Mouse (Mus musculus): Measurements from ENCODE around the gene Hsd17b13. TPM values are rescaled to one million over a fixed set of nuclear protein-coding genes. Genes with fewer than 3 reads are reported as not detected.
"Not testable (repeated sequence)": the region's sequence is repeated elsewhere in the genome, so short reads cannot be mapped to it uniquely, and the experiment has no call there.

The Hsd17b13 gene
- polyA plus RNA-seq, 1 experiment from 2014 or later = 4.8 TPM

DNA sequence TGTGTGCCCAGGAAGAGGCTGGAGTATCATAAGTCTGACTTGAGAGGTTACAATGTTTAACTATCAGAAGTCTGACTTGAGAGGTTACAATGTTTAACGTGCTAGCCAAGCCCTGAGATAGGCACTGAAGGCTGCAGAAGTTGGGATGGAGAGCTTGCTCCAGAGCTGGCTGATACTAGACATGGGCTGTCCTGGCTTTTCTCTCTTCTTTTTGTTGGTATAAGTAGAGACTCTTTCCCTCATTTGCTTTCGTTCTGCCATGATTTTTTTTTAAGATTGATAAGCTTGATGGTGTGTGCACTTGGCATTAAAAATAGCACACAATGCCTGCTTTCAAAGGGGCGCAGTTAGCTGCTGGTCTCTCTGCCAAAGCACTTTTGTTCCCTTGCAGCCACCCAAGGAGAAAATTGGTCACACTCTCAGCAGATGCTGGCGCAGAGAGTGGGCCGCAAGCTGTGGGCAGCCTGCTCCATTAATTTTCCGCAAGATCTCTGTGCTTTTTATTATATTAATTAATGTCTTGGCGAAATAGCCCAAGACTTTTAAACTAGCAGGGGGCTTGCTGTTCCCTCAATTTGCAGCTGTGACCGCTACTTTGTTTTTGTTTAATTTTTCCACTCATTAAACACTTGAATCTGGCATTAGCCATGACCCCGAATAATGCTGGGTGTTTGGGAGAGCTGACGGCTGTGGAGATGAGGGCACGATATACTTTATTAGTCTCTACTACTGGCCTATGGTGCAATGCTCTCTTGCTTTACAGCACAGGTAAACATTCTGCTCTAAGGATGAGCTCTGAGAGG is 38.5 kb downstream of the Hsd17b13 start:
- Histone ChIP-seq H3K27ac (no peak overlapping the region), H3K4me1 (peaks cover 9% of the 10 kb centered on the region; the same call in 1 of the 2 replicates), H3K9me3 (no peaks in the 10 kb centered on the region), H3K4me2 (no peak overlapping the region), H3K4me3 (replicated peaks) (no peak overlapping the region), H3K9ac (no peak overlapping the region), H3K36me3 (no peaks in the 10 kb centered on the region), H3K27me3 (replicated peaks) (no peaks in the 10 kb centered on the region)
- WGBS = 49% methylated on average over 11 of the region's 11 CpGs
- ATAC-seq (ENCODE audit: insufficient read depth, low FRiP score, low read depth) = no peak

DNA sequence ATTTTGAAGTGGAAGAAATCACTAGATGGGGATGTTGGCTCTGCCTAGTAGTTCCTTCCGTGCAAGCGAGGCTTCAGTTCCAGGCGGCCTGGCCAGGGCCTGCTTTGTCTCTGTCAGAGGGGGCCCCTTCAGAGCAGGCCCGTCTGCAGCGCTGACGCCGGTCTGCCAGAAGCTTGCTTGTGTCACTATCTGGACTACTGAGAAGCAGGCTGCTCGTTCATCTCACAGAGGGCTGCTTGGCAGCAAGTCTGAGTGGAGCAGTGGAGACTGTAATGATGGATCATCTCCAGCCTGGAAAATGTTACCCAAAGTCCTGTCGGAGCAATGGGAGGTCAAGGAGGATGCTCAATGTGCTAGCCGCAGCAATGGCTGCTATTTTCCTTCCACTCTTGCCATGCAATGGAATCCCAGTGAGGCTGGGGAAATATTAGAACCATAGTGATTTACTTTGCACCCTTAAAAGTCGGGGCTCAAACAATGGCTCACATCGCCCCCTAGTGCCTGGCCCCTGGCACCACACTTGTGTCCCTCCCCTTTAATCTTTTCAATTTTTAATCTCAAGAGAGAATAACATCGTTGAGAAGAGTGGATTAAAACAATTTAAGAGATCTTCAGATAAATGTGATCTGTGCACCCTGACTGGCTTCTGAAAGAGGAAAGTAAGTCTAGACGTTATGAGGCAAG is 40.2 kb downstream of the Hsd17b13 start:
- H3K27ac ChIP-seq = peak overlapping the region; percentile 27; the same call in 1 of the 2 replicates
- 37% methylated on average over 14 of the region's 14 CpGs for WGBS

DNA sequence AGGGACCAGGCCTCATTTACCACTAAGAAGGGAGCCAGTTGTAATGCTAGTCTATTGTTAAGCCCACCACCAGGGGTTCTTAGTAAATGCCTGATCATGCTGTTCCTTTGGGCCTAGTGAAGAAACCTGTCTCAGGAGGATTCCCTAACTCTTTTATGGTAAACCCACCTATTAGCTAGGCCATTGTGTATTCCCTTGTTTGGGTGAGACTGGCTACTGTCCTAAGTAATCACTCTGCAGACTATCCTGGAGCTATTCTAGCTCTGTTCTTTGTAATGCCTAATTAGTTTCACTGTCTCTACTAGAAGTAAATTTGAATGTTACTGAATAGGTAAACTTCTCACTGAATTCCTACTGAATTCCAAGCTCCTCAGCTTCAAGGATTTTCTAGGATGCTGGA is 45.3 kb downstream of the Hsd17b13 start:
- H3K36me3 ChIP-seq; H3K4me1 ChIP-seq; H3K4me3 ChIP-seq (replicated peaks); H3K9me3 ChIP-seq; H3K9ac ChIP-seq; H3K27me3 ChIP-seq (replicated peaks); H3K27ac ChIP-seq; ATAC-seq (ENCODE audit: insufficient read depth, low FRiP score, low read depth); H3K4me2 ChIP-seq: not testable (repeated sequence)

More for the DNA sequence above, 40.2 kb downstream of the Hsd17b13 start:
- Histone ChIP-seq H3K4me2 (no peak overlapping the region), H3K4me3 (replicated peaks) (no peak overlapping the region), H3K36me3 (no peaks in the 10 kb centered on the region), H3K9me3 (no peaks in the 10 kb centered on the region), H3K4me1 (0 out of 2 replicates have a peak, but pooled peaks cover 6% of the 10 kb centered on the region), H3K27me3 (replicated peaks) (no peaks in the 10 kb centered on the region), H3K9ac (no peak overlapping the region)
- ATAC-seq (ENCODE audit: insufficient read depth, low FRiP score, low read depth) = peak; percentile 90

DNA sequence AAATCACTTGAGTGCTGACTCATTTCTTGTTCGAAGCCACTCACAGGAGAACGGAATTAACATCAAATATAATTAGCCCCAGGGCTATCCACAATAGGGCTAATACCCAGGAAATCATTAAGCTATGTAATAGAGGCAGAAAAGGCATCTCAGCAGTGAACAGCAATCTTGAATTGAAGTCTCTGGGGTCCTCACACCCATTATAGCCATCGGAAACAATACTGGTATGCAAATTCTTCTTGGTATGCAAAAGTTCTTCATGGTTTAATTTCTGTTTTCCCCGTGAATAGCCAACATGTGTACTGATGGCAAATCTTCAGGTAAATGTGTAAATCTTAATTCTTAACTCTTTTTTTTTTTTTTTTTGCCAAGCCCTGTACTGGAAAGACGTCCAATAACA is 46.7 kb downstream of the Hsd17b13 start:
- no peak overlapping the region for H3K27ac ChIP-seq
- no peaks in the 10 kb centered on the region for H3K27me3 ChIP-seq (replicated peaks)
- 78% methylated on average over 5 of the region's 5 CpGs for WGBS
- ATAC-seq (ENCODE audit: insufficient read depth, low FRiP score, low read depth) = no peak
- no peak overlapping the region for H3K4me2 ChIP-seq
- H3K36me3 ChIP-seq = no peaks in the 10 kb centered on the region
- no peaks in the 10 kb centered on the region for H3K9me3 ChIP-seq
- no peak overlapping the region for H3K9ac ChIP-seq
- H3K4me1 ChIP-seq = no peaks in the 10 kb centered on the region
- H3K4me3 ChIP-seq (replicated peaks) = no peak overlapping the region

DNA sequence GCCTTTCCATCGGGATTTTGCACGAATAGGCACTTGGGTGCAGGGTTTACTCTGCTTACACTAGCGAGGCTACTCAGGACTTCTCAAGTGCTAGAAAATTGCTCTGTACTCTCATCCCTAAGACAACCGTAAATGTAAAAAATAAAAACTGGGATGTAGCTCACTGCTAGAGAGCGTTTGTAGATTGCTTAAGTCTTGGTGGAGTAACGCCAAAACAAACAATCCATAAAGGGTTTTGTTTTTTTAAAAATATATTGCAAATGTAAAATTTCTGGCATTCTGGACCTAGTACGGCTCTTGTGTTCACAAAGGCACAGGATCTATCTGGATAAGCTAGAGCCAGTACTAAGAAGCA is 49.0 kb downstream of the Hsd17b13 start:
- H3K36me3 ChIP-seq = no peaks in the 10 kb centered on the region
- no peak overlapping the region for H3K9ac ChIP-seq
- no peaks in the 10 kb centered on the region for H3K9me3 ChIP-seq
- 69% methylated on average over 7 of the region's 7 CpGs for WGBS
- H3K4me3 ChIP-seq (replicated peaks) = no peak overlapping the region
- ATAC-seq (ENCODE audit: insufficient read depth, low FRiP score, low read depth) = no peak
- H3K4me1 ChIP-seq = no peaks in the 10 kb centered on the region
- H3K27me3 ChIP-seq (replicated peaks) = no peaks in the 10 kb centered on the region
- H3K27ac ChIP-seq = no peak overlapping the region
- H3K4me2 ChIP-seq = no peak overlapping the region

DNA sequence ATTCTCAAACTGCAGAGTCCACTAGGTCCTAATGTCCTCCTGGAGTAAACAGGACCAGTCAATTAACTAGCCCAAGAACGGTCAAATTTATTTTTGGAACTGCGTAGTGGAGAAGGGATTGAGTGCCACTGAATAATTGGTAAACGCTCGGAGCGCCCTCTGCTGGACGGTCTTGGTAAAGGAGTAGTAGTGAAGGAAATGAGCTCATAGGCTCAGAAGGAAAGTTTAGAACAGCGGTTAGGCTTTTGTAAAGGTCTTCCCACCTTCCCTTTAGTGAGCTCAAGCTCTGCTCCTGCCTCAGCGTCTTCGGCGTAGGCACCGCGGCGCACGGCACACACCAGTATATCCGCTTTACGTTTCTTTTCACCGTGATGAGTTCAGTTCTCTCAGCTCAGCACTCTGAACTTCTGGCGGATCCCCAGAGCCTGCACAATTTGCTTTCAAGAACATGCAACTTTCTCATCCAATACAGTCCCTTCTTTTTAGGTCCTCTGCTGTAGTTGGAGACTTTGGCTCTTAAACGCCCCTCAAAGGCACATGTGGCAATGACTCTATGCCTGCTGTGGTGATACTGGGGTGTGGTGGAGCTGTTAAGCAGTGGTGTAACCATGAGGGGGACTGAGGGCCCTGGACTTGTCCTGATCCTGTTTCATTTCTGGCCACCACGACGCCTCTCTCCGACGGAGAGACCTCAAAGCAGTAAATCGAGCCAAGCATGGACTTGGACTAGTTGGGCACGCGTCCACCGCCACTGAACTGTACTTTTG is 49.6 kb downstream of the Hsd17b13 start:
- Histone ChIP-seq H3K4me2 (peak overlapping the region; percentile 56), H3K9ac (no peak overlapping the region), H3K4me1 (no peaks in the 10 kb centered on the region), H3K27me3 (replicated peaks) (no peaks in the 10 kb centered on the region), H3K9me3 (no peaks in the 10 kb centered on the region), H3K36me3 (no peaks in the 10 kb centered on the region), H3K4me3 (replicated peaks) (peak overlapping the region; percentile 27), H3K27ac (no peak overlapping the region)
- peak; percentile 39; the same call in 1 of the 2 replicates for ATAC-seq (ENCODE audit: insufficient read depth, low FRiP score, low read depth)
- 24% methylated on average over 27 of the region's 27 CpGs for WGBS

DNA sequence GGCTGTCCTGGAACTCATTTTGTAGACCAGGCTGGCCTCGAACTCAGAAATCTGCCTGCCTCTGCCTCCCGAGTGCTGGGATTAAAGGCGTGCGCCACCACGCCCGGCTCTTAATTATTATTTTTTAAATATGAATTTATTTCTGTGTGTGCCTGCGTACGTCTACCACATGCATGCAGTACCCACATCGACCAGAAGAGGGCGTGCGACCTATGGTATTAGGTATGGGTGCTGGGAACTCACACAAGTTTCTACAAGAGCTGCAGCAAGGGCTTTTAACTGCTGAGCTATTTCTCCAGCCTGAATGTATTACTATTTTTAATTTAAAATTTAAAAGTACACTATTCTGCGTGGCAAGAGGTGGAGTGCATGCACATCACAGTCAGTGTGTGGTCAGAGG is 50.8 kb downstream of the Hsd17b13 start:
- Histone ChIP-seq H3K27ac (no peak overlapping the region), H3K9me3 (no peaks in the 10 kb centered on the region), H3K27me3 (replicated peaks) (no peaks in the 10 kb centered on the region), H3K4me2 (no peak overlapping the region), H3K9ac (no peak overlapping the region), H3K4me1 (no peaks in the 10 kb centered on the region), H3K4me3 (replicated peaks) (no peak overlapping the region), H3K36me3 (no peaks in the 10 kb centered on the region)
- WGBS = 66% methylated on average over 12 of the region's 12 CpGs
- ATAC-seq (ENCODE audit: insufficient read depth, low FRiP score, low read depth) = no peak

DNA sequence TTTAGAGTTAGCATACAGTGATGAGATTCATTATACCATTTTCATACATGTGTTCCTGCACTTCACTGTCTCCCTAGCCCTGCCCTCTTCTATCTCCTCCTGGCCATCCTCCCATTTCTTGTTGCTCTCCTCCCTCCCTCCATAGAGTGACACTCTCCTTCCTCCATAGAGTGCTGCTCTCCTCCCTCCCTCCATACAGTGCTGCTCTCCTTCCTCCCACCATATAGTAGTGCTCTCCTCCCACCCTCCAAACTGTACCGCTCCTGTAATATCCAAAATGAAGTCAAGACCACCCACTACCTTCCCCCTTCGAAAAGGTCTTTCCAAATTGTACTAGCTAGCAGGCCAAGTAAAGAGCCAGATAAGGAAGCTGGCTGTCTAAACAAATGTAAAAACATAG is 53.5 kb downstream of the Hsd17b13 start:
- no peak overlapping the region for H3K9ac ChIP-seq
- no peaks in the 10 kb centered on the region for H3K9me3 ChIP-seq
- no peak for ATAC-seq (ENCODE audit: insufficient read depth, low FRiP score, low read depth)
- no peak overlapping the region for H3K27ac ChIP-seq
- H3K4me2 ChIP-seq = no peak overlapping the region
- no peaks in the 10 kb centered on the region for H3K27me3 ChIP-seq (replicated peaks)
- no peaks in the 10 kb centered on the region for H3K4me1 ChIP-seq
- no peaks in the 10 kb centered on the region for H3K36me3 ChIP-seq
- no peak overlapping the region for H3K4me3 ChIP-seq (replicated peaks)
- 59% methylated on average over 2 of the region's 2 CpGs for WGBS

DNA sequence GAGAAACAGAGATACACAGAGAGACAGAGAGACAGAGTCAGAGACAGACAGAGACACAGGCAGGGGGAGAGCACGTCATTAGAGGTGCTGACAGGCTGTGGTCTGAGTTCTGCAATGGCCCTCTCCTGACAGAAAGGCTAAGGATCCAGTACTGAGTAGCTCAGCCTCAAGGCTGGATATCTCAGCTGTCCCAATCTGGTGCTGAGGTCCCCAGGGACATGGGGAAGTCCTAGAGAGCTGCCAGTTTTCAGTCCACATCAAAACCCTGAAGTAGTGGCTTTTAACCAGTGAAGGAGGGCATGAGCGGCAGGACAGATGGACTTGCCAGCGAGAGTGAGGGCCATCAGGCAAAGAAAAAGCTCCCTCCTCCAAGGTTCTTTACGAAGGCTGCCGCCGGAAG is 54.1 kb downstream of the Hsd17b13 start:
- Histone ChIP-seq H3K4me1 (no peaks in the 10 kb centered on the region), H3K27me3 (replicated peaks) (no peaks in the 10 kb centered on the region), H3K4me3 (replicated peaks) (no peak overlapping the region), H3K27ac (no peak overlapping the region), H3K36me3 (no peaks in the 10 kb centered on the region), H3K4me2 (no peak overlapping the region), H3K9ac (no peak overlapping the region), H3K9me3 (no peaks in the 10 kb centered on the region)
- ATAC-seq (ENCODE audit: insufficient read depth, low FRiP score, low read depth) = no peak
- WGBS = 82% methylated on average over 6 of the region's 6 CpGs

DNA sequence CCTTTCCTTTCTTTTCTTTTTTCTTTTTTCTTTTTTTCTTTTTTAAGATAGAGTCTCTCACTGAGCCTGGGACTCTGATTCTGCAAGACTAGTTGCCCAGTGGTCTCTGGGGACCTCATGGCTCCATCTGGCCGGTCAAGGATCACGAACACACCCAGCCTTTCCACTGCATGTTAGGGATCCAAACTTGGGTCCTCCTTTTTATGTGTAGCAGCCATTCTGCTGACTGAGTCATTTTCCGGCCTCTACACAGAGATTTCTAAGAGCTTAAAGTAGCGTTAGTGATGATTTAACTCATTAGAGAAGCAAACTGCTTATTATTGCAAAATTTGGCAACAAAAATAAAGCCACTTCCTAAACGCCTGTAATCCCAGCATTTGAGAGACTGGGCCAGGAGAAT is 54.8 kb downstream of the Hsd17b13 start:
- Histone ChIP-seq H3K9me3 (no peaks in the 10 kb centered on the region), H3K9ac (no peak overlapping the region), H3K4me3 (replicated peaks) (no peak overlapping the region), H3K27me3 (replicated peaks) (no peaks in the 10 kb centered on the region), H3K27ac (no peak overlapping the region), H3K4me1 (no peaks in the 10 kb centered on the region), H3K4me2 (no peak overlapping the region), H3K36me3 (no peaks in the 10 kb centered on the region)
- WGBS = 69% methylated on average over 5 of the region's 5 CpGs
- ATAC-seq (ENCODE audit: insufficient read depth, low FRiP score, low read depth) = no peak

DNA sequence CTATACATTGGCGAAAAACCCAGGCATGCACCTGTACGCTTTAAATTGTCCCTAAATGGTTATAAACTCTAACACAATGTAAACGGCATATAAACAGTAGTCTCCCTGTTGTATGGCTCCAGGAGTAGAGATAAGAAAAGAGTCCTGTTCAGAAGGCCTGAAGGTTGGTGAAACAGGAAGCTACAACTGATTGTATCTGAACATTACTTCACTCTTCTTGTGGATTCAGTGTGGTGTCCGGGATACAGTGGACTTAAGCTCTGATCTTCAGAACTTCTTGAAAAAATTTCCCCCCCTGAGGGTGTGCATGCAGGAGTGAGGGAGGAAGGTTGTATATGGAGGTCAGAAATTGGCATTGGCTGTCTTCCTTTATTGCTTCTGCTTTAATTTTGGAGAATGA is 57.7 kb downstream of the Hsd17b13 start:
- H3K27me3 ChIP-seq (replicated peaks) = no peaks in the 10 kb centered on the region
- no peak overlapping the region for H3K4me2 ChIP-seq
- H3K36me3 ChIP-seq = no peaks in the 10 kb centered on the region
- ATAC-seq (ENCODE audit: insufficient read depth, low FRiP score, low read depth) = no peak
- no peak overlapping the region for H3K4me3 ChIP-seq (replicated peaks)
- H3K9me3 ChIP-seq = no peaks in the 10 kb centered on the region
- no peak overlapping the region for H3K27ac ChIP-seq
- H3K4me1 ChIP-seq = no peaks in the 10 kb centered on the region
- H3K9ac ChIP-seq = no peak overlapping the region
- 73% methylated on average over 4 of the region's 4 CpGs for WGBS

DNA sequence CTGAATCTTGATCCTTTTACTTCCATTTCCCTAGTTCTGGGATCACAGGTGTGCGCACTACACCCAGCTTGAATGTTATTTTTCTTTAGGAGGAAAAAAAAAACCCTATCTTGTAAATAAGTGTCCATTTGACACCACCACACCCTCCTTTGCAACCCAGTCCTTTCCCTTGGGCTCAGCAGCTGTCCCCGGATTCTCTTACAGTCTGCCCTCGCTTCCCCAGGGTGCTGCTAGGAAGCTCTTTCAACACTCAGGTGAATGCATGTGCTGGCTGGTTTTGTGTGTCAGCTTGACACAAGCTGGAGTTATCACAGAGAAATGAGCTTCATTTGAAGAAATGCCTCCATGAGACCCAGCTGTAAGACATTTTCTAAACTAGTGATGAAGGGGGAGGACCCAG is 59.0 kb downstream of the Hsd17b13 start:
- no peaks in the 10 kb centered on the region for H3K27me3 ChIP-seq (replicated peaks)
- H3K4me2 ChIP-seq = no peak overlapping the region
- no peak overlapping the region for H3K27ac ChIP-seq
- no peaks in the 10 kb centered on the region for H3K4me1 ChIP-seq
- no peak overlapping the region for H3K4me3 ChIP-seq (replicated peaks)
- no peaks in the 10 kb centered on the region for H3K9me3 ChIP-seq
- H3K9ac ChIP-seq = no peak overlapping the region
- WGBS = 65% methylated on average over 3 of the region's 3 CpGs
- no peak for ATAC-seq (ENCODE audit: insufficient read depth, low FRiP score, low read depth)
- no peaks in the 10 kb centered on the region for H3K36me3 ChIP-seq
